Mouse (Mus musculus): Measurements from ENCODE around the gene Fam126b. TPM values are rescaled to one million over a fixed set of nuclear protein-coding genes. Genes with fewer than 3 reads are reported as not detected.
"Not testable (repeated sequence)": the region's sequence is repeated elsewhere in the genome, so short reads cannot be mapped to it uniquely, and the experiment has no call there.

The Fam126b gene
- 10 to 100 TPM in 1 of 2 experiments, 1 to 10 TPM in 1; 9.5 to 12.4 TPM for total RNA-seq (2021)
- long read RNA-seq, experiment 1, full-length matches to known transcripts, result 2 of 3 reads
- long read RNA-seq, experiment 1, partial matches to known transcripts, result 0 of 3 reads
- long read RNA-seq, experiment 1, other reads (novel, unspliced or antisense), result 1 of 3 reads
- long read RNA-seq, experiment 2, partial matches to known transcripts, result 0 of 2 reads
- long read RNA-seq, experiment 2, other reads (novel, unspliced or antisense), result 1 of 2 reads

- DNase-seq (ENCODE audit: low spot score), result peak; percentile 89
Measured at GRCm38 (mm10) chr1:58586171-58586997, at the start of gene Fam126b, which contains the start of gene Ndufb3. Fam126b (minus strand) TSS chr1:58586323. Ndufb3 (plus strand) TSS chr1:58586384.

GRCm38 (mm10) chr1:58628847-58629246 lies 42.7 kb upstream of the Fam126b start:
- not testable (repeated sequence) for DNase-seq (ENCODE audit: low spot score)

- DNase-seq (ENCODE audit: low spot score), result no peak
Measured at GRCm38 (mm10) chr1:58621996-58622748, 36.0 kb upstream of the Fam126b start.

- DNase-seq (ENCODE audit: low spot score), result no peak
Measured at GRCm38 (mm10) chr1:58621251-58621650, 35.1 kb upstream of the Fam126b start.

- DNase-seq (ENCODE audit: low spot score), result no peak
Measured at GRCm38 (mm10) chr1:58618766-58619165, 32.6 kb upstream of the Fam126b start.

- no peak for DNase-seq (ENCODE audit: low spot score)
Measured at GRCm38 (mm10) chr1:58617978-58618668, 32.0 kb upstream of the Fam126b start.

- DNase-seq (ENCODE audit: low spot score), result no peak
Measured at GRCm38 (mm10) chr1:58617076-58617475, 31.0 kb upstream of the Fam126b start.

GRCm38 (mm10) chr1:58616176-58616575 lies 30.1 kb upstream of the Fam126b start:
- DNase-seq (ENCODE audit: low spot score), result no peak

- no peak for DNase-seq (ENCODE audit: low spot score)
Measured at GRCm38 (mm10) chr1:58615146-58615545, 29.0 kb upstream of the Fam126b start.

- peak; percentile 38 for DNase-seq (ENCODE audit: low spot score)
Measured at GRCm38 (mm10) chr1:58614424-58614823, 28.3 kb upstream of the Fam126b start.

- peak; percentile 21 for DNase-seq (ENCODE audit: low spot score)
Measured at GRCm38 (mm10) chr1:58613786-58614185, 27.7 kb upstream of the Fam126b start.

- DNase-seq (ENCODE audit: low spot score), result no peak
Measured at GRCm38 (mm10) chr1:58610611-58611010, 24.5 kb upstream of the Fam126b start.

- no peak for DNase-seq (ENCODE audit: low spot score)
Measured at GRCm38 (mm10) chr1:58610166-58610565, 24.0 kb upstream of the Fam126b start.

GRCm38 (mm10) chr1:58609591-58609990 lies 23.5 kb upstream of the Fam126b start:
- DNase-seq (ENCODE audit: low spot score), result not testable (repeated sequence)

- DNase-seq (ENCODE audit: low spot score), result peak; percentile 7
Measured at GRCm38 (mm10) chr1:58603738-58604137, 17.6 kb upstream of the Fam126b start.

GRCm38 (mm10) chr1:58602681-58603080 lies 16.6 kb upstream of the Fam126b start:
- DNase-seq (ENCODE audit: low spot score), result no peak

GRCm38 (mm10) chr1:58587491-58587890 lies 1.4 kb upstream of the Fam126b start:
- no peak for DNase-seq (ENCODE audit: low spot score)

GRCm38 (mm10) chr1:58585373-58586170 lies 551 bp downstream of the Fam126b start:
- DNase-seq (ENCODE audit: low spot score), result no peak

GRCm38 (mm10) chr1:58584271-58584670 lies 1.9 kb downstream of the Fam126b start:
- DNase-seq (ENCODE audit: low spot score), result no peak

GRCm38 (mm10) chr1:58582611-58583010 lies 3.5 kb downstream of the Fam126b start:
- no peak for DNase-seq (ENCODE audit: low spot score)

Data from gastrocnemius, adult 18-20 months (tissue).